Mouse (Mus musculus) left cerebral cortex, adult 11 months (tissue): ENCODE data around the gene Pard3b.

ENCODE experiments used
- DNase-seq: peaks from one replicate; pipeline ENCODE4 v3.0.0; 2022; ENCODE audit warnings: low spot score

Pard3b gene

DNA sequence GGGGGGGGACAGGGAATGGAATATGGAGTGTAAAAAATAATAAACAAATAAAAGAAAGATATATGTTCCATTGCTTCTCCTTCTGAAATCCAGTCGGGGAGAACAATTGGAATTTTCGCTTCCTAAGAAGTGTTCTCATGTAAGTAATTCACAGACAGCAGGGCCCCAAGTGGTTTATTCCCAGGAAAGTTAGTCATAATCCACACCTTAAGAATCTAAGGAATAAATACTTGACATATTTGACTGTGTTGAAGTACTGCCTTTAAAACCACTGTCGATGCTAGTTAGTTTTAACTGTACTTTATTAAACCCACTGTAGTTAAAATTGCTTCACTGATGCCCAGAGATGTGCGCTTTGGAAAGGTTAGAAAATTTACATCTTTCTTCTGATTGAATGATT, 442.5 kb downstream of the Pard3b start:
- no peak for DNase-seq

GRCm38 (mm10) chr1:62085995-62086394, 447.4 kb downstream of the Pard3b start:
- DNase-seq = no peak

- no peak for DNase-seq
Measured at GRCm38 (mm10) chr1:62087464-62087863, 448.8 kb downstream of the Pard3b start.

DNA sequence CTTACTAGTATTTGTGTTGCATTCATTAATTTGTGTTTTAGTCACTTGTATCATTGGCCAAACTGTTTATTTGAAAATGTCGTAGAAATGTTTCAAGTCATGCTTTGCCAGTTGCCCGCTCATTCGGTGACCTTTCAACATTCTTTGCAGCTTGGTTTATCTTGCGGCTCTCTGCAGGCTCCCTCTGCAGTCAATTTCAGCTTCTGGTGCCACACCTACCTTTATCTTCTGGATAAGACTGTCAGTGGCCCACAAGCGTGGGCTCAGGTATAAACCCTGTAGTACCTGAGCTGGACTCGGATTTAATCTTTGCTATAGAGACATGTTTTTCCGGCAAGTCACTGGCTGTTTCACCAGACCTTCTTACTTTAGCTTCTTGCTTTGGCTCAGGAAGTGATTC, 456.3 kb downstream of the Pard3b start:
- no peak for DNase-seq

- no peak for DNase-seq
Measured at GRCm38 (mm10) chr1:62122426-62122825, 483.8 kb downstream of the Pard3b start.

GRCm38 (mm10) chr1:62129186-62129585, 490.6 kb downstream of the Pard3b start:
- no peak for DNase-seq

DNA sequence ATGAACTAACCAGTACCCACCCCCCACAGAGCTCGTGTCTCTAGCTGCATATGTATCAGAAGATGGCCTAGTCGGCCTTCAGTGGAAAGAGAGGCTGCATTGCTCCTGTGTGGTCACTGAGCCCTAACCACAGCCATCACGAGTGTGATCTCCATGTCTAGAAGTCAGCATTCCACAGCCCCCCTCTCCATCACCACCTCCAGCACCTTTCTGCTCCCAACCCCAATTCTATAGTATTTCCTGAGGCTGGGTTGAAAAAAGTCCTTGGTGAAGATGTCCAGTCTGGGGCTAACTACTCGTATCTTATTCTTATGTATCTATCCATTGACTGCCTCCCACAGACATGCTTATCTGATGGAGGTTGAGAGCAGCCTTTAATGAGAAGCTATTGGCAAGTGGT, 509.5 kb downstream of the Pard3b start:
- DNase-seq = no peak

- no peak for DNase-seq
Measured at GRCm38 (mm10) chr1:62148786-62149185, 510.2 kb downstream of the Pard3b start.

DNA sequence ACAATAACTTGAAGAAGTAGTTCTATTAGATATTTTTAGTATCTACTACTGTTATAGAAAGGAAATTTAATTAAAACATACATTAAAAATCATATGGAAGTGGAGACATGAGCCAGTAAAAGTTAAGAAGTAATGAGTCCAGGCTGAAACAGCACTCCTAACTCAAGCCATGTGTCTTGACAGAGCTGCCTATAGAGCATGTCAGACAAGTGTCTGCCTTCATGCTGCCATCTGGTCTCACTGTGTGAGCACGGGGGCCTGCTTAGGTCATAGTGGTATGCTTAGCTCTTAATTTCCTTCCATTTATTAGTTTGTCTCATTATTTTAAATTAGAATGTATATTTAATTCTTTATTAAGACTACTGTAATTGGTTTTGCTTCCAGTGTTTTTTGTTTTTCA, 517.3 kb downstream of the Pard3b start:
- DNase-seq = no peak

DNA sequence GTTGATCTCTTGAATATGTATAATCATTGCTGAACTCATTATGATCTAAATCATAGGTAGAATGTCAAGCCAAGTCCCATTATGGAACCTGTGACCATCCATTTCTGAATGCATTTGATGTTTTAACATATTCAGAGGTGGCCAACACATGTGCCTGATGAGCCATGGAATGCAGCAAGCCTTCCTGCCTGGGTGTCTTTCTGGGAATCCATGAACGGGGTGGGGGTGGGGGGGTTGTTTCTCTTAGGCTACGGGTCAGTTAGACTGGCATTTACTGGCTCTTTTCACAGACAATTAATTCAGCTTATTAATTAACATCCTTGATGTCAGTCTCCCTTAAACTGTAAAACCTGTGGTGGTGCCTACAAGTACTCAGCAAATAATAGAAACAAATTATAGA, 521.0 kb downstream of the Pard3b start:
- DNase-seq = no peak

- DNase-seq = no peak
Measured at GRCm38 (mm10) chr1:62175013-62175640, 536.5 kb downstream of the Pard3b start.

GRCm38 (mm10) chr1:62181638-62182037, 543.0 kb downstream of the Pard3b start:
- no peak for DNase-seq

DNA sequence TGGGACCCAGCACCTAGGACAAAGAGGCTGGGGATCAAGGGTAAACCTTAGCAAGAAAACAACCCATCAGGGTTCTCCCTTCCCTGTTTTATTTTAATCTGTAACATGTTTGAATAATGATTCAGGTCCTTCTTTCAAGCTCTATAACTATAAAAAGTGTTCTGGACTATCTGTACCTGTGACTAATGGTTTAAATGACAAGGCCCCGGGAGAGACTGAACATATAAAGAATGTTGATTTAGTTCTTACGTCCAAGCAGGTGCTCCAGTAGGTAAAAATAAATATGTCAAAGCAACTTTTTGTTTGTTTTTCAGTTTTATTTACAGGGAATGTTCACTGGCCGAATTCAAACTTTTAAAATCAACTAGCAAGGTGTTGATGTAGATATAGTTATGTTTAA, 544.0 kb downstream of the Pard3b start:
- no peak for DNase-seq

GRCm38 (mm10) chr1:62190786-62191185, 552.2 kb downstream of the Pard3b start:
- DNase-seq = no peak

- DNase-seq = no peak
Measured at GRCm38 (mm10) chr1:62197515-62197914, 558.9 kb downstream of the Pard3b start.

GRCm38 (mm10) chr1:62200919-62201318, 562.3 kb downstream of the Pard3b start:
- DNase-seq = no peak

GRCm38 (mm10) chr1:62201686-62202257, 563.1 kb downstream of the Pard3b start:
- no peak for DNase-seq

- DNase-seq = no peak
Measured at GRCm38 (mm10) chr1:62213285-62213684, 574.7 kb downstream of the Pard3b start.

- DNase-seq = no peak
Measured at GRCm38 (mm10) chr1:62215842-62216241, 577.2 kb downstream of the Pard3b start.

DNA sequence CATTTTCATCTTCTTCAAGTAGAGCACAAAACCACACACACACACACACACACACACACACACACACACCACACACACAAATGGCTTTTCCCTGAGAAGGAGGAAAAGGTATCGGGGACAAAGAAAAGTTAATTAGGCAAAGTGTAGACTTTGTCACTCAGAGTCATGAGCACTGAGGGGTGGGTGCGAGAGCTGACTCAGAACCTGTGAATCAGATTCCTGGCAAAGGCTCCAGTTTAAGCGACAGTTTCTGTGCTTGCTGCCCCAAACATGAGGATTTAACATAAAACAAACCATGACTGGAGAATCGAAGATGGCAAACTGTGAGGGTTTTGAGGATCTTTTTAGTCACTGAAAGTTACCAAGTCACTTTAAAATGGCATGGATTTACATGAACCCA, 577.9 kb downstream of the Pard3b start:
- no peak for DNase-seq

DNA sequence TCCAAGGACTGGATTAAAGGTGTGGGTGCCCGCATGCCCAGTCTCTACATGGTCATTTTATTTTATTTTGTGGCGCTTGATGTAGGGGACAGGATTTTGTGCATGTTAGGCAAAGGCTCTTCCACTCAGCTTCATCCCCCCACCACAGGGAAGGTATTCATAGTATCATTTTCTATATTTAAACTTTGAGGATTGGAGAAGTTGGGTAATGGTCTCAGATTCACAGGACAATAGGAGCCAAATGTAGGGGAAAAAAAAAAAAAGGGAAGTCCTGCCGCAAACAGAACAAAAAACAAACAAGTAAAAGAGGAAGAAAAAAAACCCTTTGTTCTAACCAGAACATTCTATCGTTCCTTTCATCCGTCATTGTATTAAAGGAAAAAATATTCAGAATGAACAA, 590.5 kb downstream of the Pard3b start:
- DNase-seq = no peak

- DNase-seq = no peak
Measured at GRCm38 (mm10) chr1:62234039-62234438, 595.4 kb downstream of the Pard3b start.

- no peak for DNase-seq
Measured at GRCm38 (mm10) chr1:62235121-62235520, 596.5 kb downstream of the Pard3b start.
